Mouse (Mus musculus) embryonic facial prominence, embryonic 11.5 days (tissue): ENCODE results near the gene B3gnt9. TPM values are rescaled to one million over a fixed set of nuclear protein-coding genes. Genes with fewer than 3 reads are reported as not detected.
"Not testable (repeated sequence)": the region's sequence is repeated elsewhere in the genome, so short reads cannot be mapped to it uniquely, and the experiment has no call there.

ENCODE experiments used
- ATAC-seq: fragments of 200-750 bp; cut with Nextera tagmentation; replicated peaks from 2 replicates; pipeline ENCODE4 v1.8.0; 2017; ENCODE audit warnings: low read depth; ENCODE audit not compliant: insufficient number of reproducible peaks, low FRiP score, low TSS enrichment
- DNase-seq: peaks from one replicate; pipeline ENCODE4 v3.0.0-alpha.2; 2015; ENCODE audit warnings: low spot score
- H3K27ac ChIP-seq: fragments of 300-500 bp; sonication (generic); replicated peaks from 2 replicates; pipeline ENCODE4 v1.5.1; 2014; ENCODE audit warnings: mild to moderate bottlenecking, low read depth, low read length, control low read depth
- H3K27me3 ChIP-seq: fragments of 300-500 bp; sonication (generic); 2 replicates; pipeline ENCODE4 v1.6.1; 2014; ENCODE audit warnings: mild to moderate bottlenecking, low read length, moderate library complexity, mixed read lengths; ENCODE audit not compliant: control insufficient read depth, insufficient read depth
- H3K36me3 ChIP-seq: fragments of 300-500 bp; sonication (generic); replicated peaks from 2 replicates; pipeline ENCODE4 v1.6.1; 2014; ENCODE audit warnings: low read depth, mild to moderate bottlenecking, low read length, moderate library complexity, mixed read lengths; ENCODE audit not compliant: control insufficient read depth, insufficient read depth
- H3K4me1 ChIP-seq: fragments of 300-500 bp; sonication (generic); 2 replicates; pipeline ENCODE4 v1.6.1; 2014; ENCODE audit warnings: low read length, mixed read lengths; ENCODE audit not compliant: control insufficient read depth, insufficient read depth
- H3K4me2 ChIP-seq: fragments of 300-500 bp; sonication (generic); 2 replicates; pipeline ENCODE4 v1.6.1; 2014; ENCODE audit warnings: low read depth, mild to moderate bottlenecking, control low read depth, low read length, moderate library complexity
- H3K4me3 ChIP-seq: fragments of 300-500 bp; sonication (generic); 2 replicates; pipeline ENCODE4 v1.5.1; 2014; ENCODE audit warnings: low read depth, low read length, control low read depth
- H3K9ac ChIP-seq: fragments of 300-500 bp; sonication (generic); replicated peaks from 2 replicates; pipeline ENCODE4 v1.6.1; 2014; ENCODE audit warnings: mild to moderate bottlenecking, control low read depth, low read length
- H3K9me3 ChIP-seq: fragments of 300-500 bp; sonication (generic); replicated peaks from 2 replicates; pipeline ENCODE4 v1.6.1; 2016; ENCODE audit warnings: mild to moderate bottlenecking, low read length, inconsistent platforms, mixed read lengths; ENCODE audit not compliant: control insufficient read depth
- WGBS: fragments of 180-500 bp; shearing (Covaris S2); extraction: QIAGEN DNeasy Blood & Tissue Kit; methylation state at CpG from one replicate; pipeline ENCODE4 v1.1.7; 2014; 5-methylcytosine and 5-hydroxymethylcytosine counted together
- polyA plus RNA-seq: library from polyadenylated mRNA; unstranded; fragments of >200 nt; fragmentation: Nextera tagmentation; extraction: Ambion mirVana; gene quantifications from 2 replicates; pipeline ENCODE4 v1.2.1, GENCODE M21; 2014

The B3gnt9 gene
- polyA plus RNA-seq, 1 experiment from 2014 or later: 2.3 TPM

- Histone ChIP-seq H3K27me3 (peaks cover 6% of the 10 kb centered on the region), H3K4me1 (peaks cover 5% of the 10 kb centered on the region), H3K9ac (no peak overlapping the region), H3K36me3 (no peaks in the 10 kb centered on the region; the same call in 1 of the 2 replicates), H3K4me3 (no peak overlapping the region), H3K27ac (no peak overlapping the region), H3K4me2 (no peak overlapping the region), H3K9me3 (no peaks in the 10 kb centered on the region)
- 68% methylated on average over 11 of the region's 11 CpGs for WGBS
- ATAC-seq (no peak), DNase-seq (no peak)
Observed at GRCm38 (mm10) chr8:105295256-105295655, 40.3 kb upstream of the B3gnt9 start.

- 56% methylated on average over 9 of the region's 9 CpGs for WGBS
- H3K4me2 ChIP-seq: no peak overlapping the region
- ATAC-seq (no peak), DNase-seq (no peak)
- no peak overlapping the region for H3K9ac ChIP-seq
- peaks cover 9% of the 10 kb centered on the region for H3K4me1 ChIP-seq
- no peaks in the 10 kb centered on the region for H3K9me3 ChIP-seq
- no peak overlapping the region for H3K4me3 ChIP-seq
- no peak overlapping the region for H3K27ac ChIP-seq
- no peaks in the 10 kb centered on the region for H3K36me3 ChIP-seq
- peaks cover 11% of the 10 kb centered on the region for H3K27me3 ChIP-seq
Observed at GRCm38 (mm10) chr8:105294776-105295175, 39.8 kb upstream of the B3gnt9 start.

GRCm38 (mm10) chr8:105293405-105293804, 38.5 kb upstream of the B3gnt9 start:
- 65% methylated on average over 19 of the region's 19 CpGs for WGBS
- Histone ChIP-seq H3K9ac (no peak overlapping the region), H3K4me3 (no peak overlapping the region), H3K27me3 (peaks cover 12% of the 10 kb centered on the region), H3K9me3 (no peaks in the 10 kb centered on the region), H3K36me3 (no peaks in the 10 kb centered on the region), H3K4me2 (no peak overlapping the region), H3K27ac (no peak overlapping the region), H3K4me1 (peaks cover 5% of the 10 kb centered on the region; the same call in 1 of the 2 replicates)
- ATAC-seq (no peak), DNase-seq (no peak)

GRCm38 (mm10) chr8:105292471-105292870, 37.5 kb upstream of the B3gnt9 start:
- 78% methylated on average over 7 of the region's 7 CpGs for WGBS
- no peak overlapping the region for H3K4me2 ChIP-seq
- H3K27me3 ChIP-seq: peaks cover 12% of the 10 kb centered on the region
- DNase-seq: no peak
- no peak overlapping the region for H3K27ac ChIP-seq
- no peak for ATAC-seq
- no peaks in the 10 kb centered on the region for H3K36me3 ChIP-seq
- H3K4me1 ChIP-seq: peaks cover 5% of the 10 kb centered on the region; the same call in 1 of the 2 replicates
- no peaks in the 10 kb centered on the region for H3K9me3 ChIP-seq
- H3K4me3 ChIP-seq: no peak overlapping the region
- no peak overlapping the region for H3K9ac ChIP-seq

- not testable (repeated sequence) for H3K27ac ChIP-seq, H3K4me3 ChIP-seq, H3K36me3 ChIP-seq, H3K9me3 ChIP-seq, ATAC-seq, H3K4me2 ChIP-seq, DNase-seq, H3K9ac ChIP-seq, H3K4me1 ChIP-seq
- peaks cover 12% of the 10 kb centered on the region for H3K27me3 ChIP-seq
- 80% methylated on average over 3 of the region's 3 CpGs for WGBS
Observed at GRCm38 (mm10) chr8:105291802-105292201, 36.8 kb upstream of the B3gnt9 start.

- H3K4me3 ChIP-seq, H3K9ac ChIP-seq, H3K27ac ChIP-seq, H3K9me3 ChIP-seq, H3K4me1 ChIP-seq, H3K36me3 ChIP-seq, H3K4me2 ChIP-seq, DNase-seq, ATAC-seq: not testable (repeated sequence)
- WGBS: 85% methylated on average over 8 of the region's 8 CpGs
- H3K27me3 ChIP-seq: peaks cover 12% of the 10 kb centered on the region
Observed at GRCm38 (mm10) chr8:105291364-105291763, 36.4 kb upstream of the B3gnt9 start.

GRCm38 (mm10) chr8:105290554-105291314, 35.8 kb upstream of the B3gnt9 start:
- DNase-seq: peak; percentile 96
- Histone ChIP-seq H3K4me2 (peak overlapping the region; percentile 69), H3K27me3 (peaks cover 12% of the 10 kb centered on the region), H3K4me1 (peaks cover 5% of the 10 kb centered on the region; the same call in 1 of the 2 replicates), H3K4me3 (peak overlapping the region; percentile 47), H3K9me3 (no peaks in the 10 kb centered on the region), H3K36me3 (no peaks in the 10 kb centered on the region), H3K27ac (no peak overlapping the region), H3K9ac (no peak overlapping the region)
- WGBS: 7% methylated on average over 31 of the region's 31 CpGs
- no peak for ATAC-seq

- Histone ChIP-seq H3K36me3 (no peaks in the 10 kb centered on the region), H3K4me2 (peak within 1 kb of the TSS; percentile 69), H3K9me3 (no peaks in the 10 kb centered on the region), H3K27me3 (peaks cover 12% of the 10 kb centered on the region), H3K27ac (0 out of 2 replicates have a peak within 1 kb of the TSS, but pooled peaks have one; percentile 41), H3K9ac (peak within 1 kb of the TSS; percentile 74), H3K4me1 (peaks cover 5% of the 10 kb centered on the region; the same call in 1 of the 2 replicates), H3K4me3 (peak within 1 kb of the TSS; percentile 47)
- whole genome bisulfite sequencing: 2% methylated on average over 40 of the region's 43 CpGs
- DNase-seq: peak; percentile 67
- ATAC-seq: peak; percentile 24
Observed at GRCm38 (mm10) chr8:105289805-105290460, 35.0 kb upstream of the B3gnt9 start, which contains the start of gene 4931428F04Rik. 4931428F04Rik (minus strand) TSS chr8:105289864.
